Mouse (Mus musculus) heart, adult 2 months (tissue): ENCODE results near the gene Tshb. TPM values are rescaled to one million over a fixed set of nuclear protein-coding genes. Genes with fewer than 3 reads are reported as not detected.

ENCODE experiments used
- DNase-seq, 2 experiments: peaks; one replicate each; pipeline ENCODE4 v3.0.0; 2021
- H3K27ac ChIP-seq: fragments of 200-600 bp; 2 replicates; pipeline ENCODE4 v1.8.1; 2022
- H3K27me3 ChIP-seq: fragments of 200-500 bp; 2 replicates; pipeline ENCODE4 v1.6.1; 2012; ENCODE audit warnings: mild to moderate bottlenecking, low read length, inconsistent platforms, mixed read lengths; ENCODE audit not compliant: control insufficient read depth, insufficient read depth
- H3K36me3 ChIP-seq: fragments of 200-500 bp; 2 replicates; pipeline ENCODE4 v1.6.1; 2012; ENCODE audit warnings: low read length, inconsistent platforms; ENCODE audit not compliant: control insufficient read depth, insufficient read depth
- H3K4me1 ChIP-seq: fragments of 200-500 bp; 2 replicates; pipeline ENCODE4 v1.6.1; 2011; ENCODE audit warnings: low read length; ENCODE audit not compliant: control insufficient read depth, insufficient read depth
- H3K4me3 ChIP-seq: fragments of 200-600 bp; 2 replicates; pipeline ENCODE4 v1.8.1; 2022
- H3K79me2 ChIP-seq: fragments of 200-500 bp; replicated peaks from 2 replicates; pipeline ENCODE4 v1.6.1; 2012; ENCODE audit warnings: mild to moderate bottlenecking, inconsistent platforms, low read length, moderate library complexity, mixed read lengths; ENCODE audit not compliant: control insufficient read depth, insufficient read depth
- H3K9ac ChIP-seq: fragments of 200-500 bp; 2 replicates; pipeline ENCODE4 v1.6.1; 2012; ENCODE audit warnings: low read depth, mild to moderate bottlenecking, control low read depth, inconsistent platforms, low read length, mixed read lengths
- CTCF ChIP-seq: fragments of 200-600 bp; IDR thresholded peaks from 2 replicates; pipeline ENCODE4 v1.8.1; 2022; ENCODE audit warnings: antibody characterized with exemption, mild to moderate bottlenecking, moderate library complexity
- EP300 ChIP-seq: fragments of 200-500 bp; IDR thresholded peaks from 2 replicates; pipeline ENCODE4 v1.6.1; 2011; ENCODE audit warnings: low read depth, low read length, control low read depth; ENCODE audit not compliant: insufficient read depth
- POLR2A ChIP-seq: fragments of 200-500 bp; IDR thresholded peaks from 2 replicates; pipeline ENCODE4 v1.6.1; 2011; ENCODE audit warnings: mild to moderate bottlenecking, low read depth, low read length, control low read depth; ENCODE audit not compliant: insufficient read depth
- WGBS: fragments of 180-500 bp; shearing (Covaris S2); methylation state at CpG from one replicate; pipeline ENCODE4 v1.1.7; 2018; 5-methylcytosine and 5-hydroxymethylcytosine counted together
- intact Hi-C: fragments of 180-260 bp; cut with DNase I; formaldehyde crosslinking; loops from one replicate; pipeline ENCODE4 v1.15.1; 2025
- polyA plus RNA-seq: library from polyadenylated mRNA; depleted of rRNA; stranded (reverse); fragments of >200 nt; gene quantifications from 2 replicates; pipeline ENCODE4 v1.2.3, GENCODE M21; 2012
- total RNA-seq, 2 experiments: library from RNA; stranded (reverse); gene quantifications; 2 replicates each; pipeline ENCODE4 v1.2.3; 2021

The Tshb gene
- total and polyA plus RNA-seq, 3 experiments, result not detected

- no peak overlapping the region for H3K4me3 ChIP-seq
- no peak overlapping the region; the same call in 1 of the 2 replicates for H3K27ac ChIP-seq
- WGBS, result 54% methylated on average over 6 of the region's 6 CpGs
- H3K79me2 ChIP-seq, result no peaks in the 10 kb centered on the region
- no peak overlapping the region for H3K9ac ChIP-seq
- peaks cover 23% of the 10 kb centered on the region for H3K4me1 ChIP-seq
- no peaks in the 10 kb centered on the region for H3K27me3 ChIP-seq
- intact Hi-C loops, result loop anchor here (10.0 kb wide), 1 partner anchor 258 kb away; the partner anchor contains the start of gene Sike1
- peaks cover 2% of the 10 kb centered on the region; the same call in 1 of the 2 replicates for H3K36me3 ChIP-seq
- TF ChIP-seq EP300, result no peak
- no peak for TF ChIP-seq CTCF
- TF ChIP-seq POLR2A, result no peak
- no peak for DNase-seq
Observed at GRCm38 (mm10) chr3:102736436-102736835, 46.1 kb downstream of the Tshb start.

- WGBS, result 51% methylated on average over 6 of the region's 6 CpGs
- Histone ChIP-seq H3K4me3 (peak overlapping the region; percentile 72), H3K36me3 (peaks cover 2% of the 10 kb centered on the region; the same call in 1 of the 2 replicates)
Observed at GRCm38 (mm10) chr3:102735638-102736037, 46.9 kb downstream of the Tshb start.

GRCm38 (mm10) chr3:102735031-102735558 is 47.4 kb downstream of the Tshb start:
- intact Hi-C loops, result loop anchor here (10.0 kb wide), 1 partner anchor 260 kb away; the partner anchor contains the start of gene Sike1
- TF ChIP-seq EP300 (no peak), CTCF (peak; percentile 29; the same call in 1 of the 2 replicates)
- 3% methylated on average over 33 of the region's 33 CpGs for WGBS
- peak overlapping the region; percentile 79 for H3K9ac ChIP-seq
- H3K4me1 ChIP-seq, result peaks cover 23% of the 10 kb centered on the region
- H3K27me3 ChIP-seq, result no peaks in the 10 kb centered on the region
- H3K79me2 ChIP-seq, result no peaks in the 10 kb centered on the region
- peak; percentile 61 to 67 for DNase-seq
- H3K4me3 ChIP-seq, result peak overlapping the region; percentile 72
- peak overlapping the region; percentile 77 for H3K27ac ChIP-seq
- H3K36me3 ChIP-seq, result peaks cover 2% of the 10 kb centered on the region; the same call in 1 of the 2 replicates

More at GRCm38 (mm10) chr3:102735638-102736037, 46.9 kb downstream of the Tshb start:
- Histone ChIP-seq H3K27me3 (no peaks in the 10 kb centered on the region), H3K27ac (peak overlapping the region; percentile 77), H3K79me2 (no peaks in the 10 kb centered on the region), H3K9ac (no peak overlapping the region), H3K4me1 (peaks cover 23% of the 10 kb centered on the region)
- TF ChIP-seq EP300, result no peak
- TF ChIP-seq CTCF, result no peak
- TF ChIP-seq POLR2A, result no peak
- intact Hi-C loops, result loop anchor here (10.0 kb wide), 1 partner anchor 259 kb away; the partner anchor contains the start of gene Sike1
- no peak for DNase-seq

GRCm38 (mm10) chr3:102734313-102735030 is 48.0 kb downstream of the Tshb start, which contains the start of gene Tspan2:
TSS of gene Tspan2 (plus strand) at chr3:102734529.
- no peaks in the 10 kb centered on the region for H3K79me2 ChIP-seq
- H3K9ac ChIP-seq, result peak within 1 kb of the TSS; percentile 86
- TF ChIP-seq POLR2A (peak; percentile 51; the same call in 1 of the 2 replicates), CTCF (no peak)
- H3K36me3 ChIP-seq, result peaks cover 2% of the 10 kb centered on the region; the same call in 1 of the 2 replicates
- no peaks in the 10 kb centered on the region for H3K27me3 ChIP-seq
- H3K4me1 ChIP-seq, result peaks cover 23% of the 10 kb centered on the region
- WGBS, result 2% methylated on average over 49 of the region's 54 CpGs
- peak within 1 kb of the TSS; percentile 77 for H3K27ac ChIP-seq
- intact Hi-C loops, result loop anchor here (10.0 kb wide), 1 partner anchor 260 kb away; the partner anchor contains the start of gene Sike1
- H3K4me3 ChIP-seq, result peak within 1 kb of the TSS; percentile 72
- DNase-seq, result peak; percentile 84 to 85

- H3K79me2 ChIP-seq, result no peaks in the 10 kb centered on the region
- H3K27ac ChIP-seq, result peak overlapping the region; percentile 77
- TF ChIP-seq CTCF, result no peak
- H3K4me1 ChIP-seq, result peaks cover 20% of the 10 kb centered on the region
- intact Hi-C loops, result loop anchor here (10.0 kb wide), 1 partner anchor 261 kb away; the partner anchor contains the start of gene Sike1
- peak overlapping the region; percentile 86 for H3K9ac ChIP-seq
- peak overlapping the region; percentile 72 for H3K4me3 ChIP-seq
- H3K36me3 ChIP-seq, result peaks cover 2% of the 10 kb centered on the region; the same call in 1 of the 2 replicates
- no peaks in the 10 kb centered on the region for H3K27me3 ChIP-seq
- 36% methylated on average over 6 of the region's 6 CpGs for whole genome bisulfite sequencing
- no peak for DNase-seq
Observed at GRCm38 (mm10) chr3:102733936-102734312, 48.6 kb downstream of the Tshb start.

GRCm38 (mm10) chr3:102733050-102733449 is 49.5 kb downstream of the Tshb start:
- Histone ChIP-seq H3K9ac (no peak overlapping the region), H3K36me3 (peaks cover 2% of the 10 kb centered on the region; the same call in 1 of the 2 replicates), H3K79me2 (no peaks in the 10 kb centered on the region), H3K27me3 (no peaks in the 10 kb centered on the region), H3K4me3 (no peak overlapping the region), H3K27ac (no peak overlapping the region), H3K4me1 (peaks cover 13% of the 10 kb centered on the region)
- 93% methylated on average over 3 of the region's 3 CpGs for WGBS
- TF ChIP-seq POLR2A (no peak), CTCF (no peak), EP300 (no peak)
- no peak for DNase-seq
- intact Hi-C loops, result loop anchor here (10.0 kb wide), 1 partner anchor 262 kb away; the partner anchor contains the start of gene Sike1
